Mouse (Mus musculus) embryonic facial prominence, embryonic 11.5 days (tissue): ENCODE measurements at regions not wholly inside any gene's neighbourhood (a gene's known extent, or its start where the extent isn't known, plus 50 kb on each side); places are given as distances from the start of the nearest gene placed in this dataset.
"Not testable (repeated sequence)": the region's sequence is repeated elsewhere in the genome, so short reads cannot be mapped to it uniquely, and the experiment has no call there.

ENCODE experiments used
- ATAC-seq: fragments of 200-750 bp; cut with Nextera tagmentation; replicated peaks from 2 replicates; pipeline ENCODE4 v1.8.0; 2017; ENCODE audit warnings: low read depth; ENCODE audit not compliant: insufficient number of reproducible peaks, low FRiP score, low TSS enrichment
- DNase-seq: peaks from one replicate; pipeline ENCODE4 v3.0.0-alpha.2; 2015; ENCODE audit warnings: low spot score
- H3K27ac ChIP-seq: fragments of 300-500 bp; sonication (generic); replicated peaks from 2 replicates; pipeline ENCODE4 v1.5.1; 2014; ENCODE audit warnings: mild to moderate bottlenecking, low read depth, low read length, control low read depth
- H3K27me3 ChIP-seq: fragments of 300-500 bp; sonication (generic); 2 replicates; pipeline ENCODE4 v1.6.1; 2014; ENCODE audit warnings: mild to moderate bottlenecking, low read length, moderate library complexity, mixed read lengths; ENCODE audit not compliant: control insufficient read depth, insufficient read depth
- H3K36me3 ChIP-seq: fragments of 300-500 bp; sonication (generic); replicated peaks from 2 replicates; pipeline ENCODE4 v1.6.1; 2014; ENCODE audit warnings: low read depth, mild to moderate bottlenecking, low read length, moderate library complexity, mixed read lengths; ENCODE audit not compliant: control insufficient read depth, insufficient read depth
- H3K4me1 ChIP-seq: fragments of 300-500 bp; sonication (generic); 2 replicates; pipeline ENCODE4 v1.6.1; 2014; ENCODE audit warnings: low read length, mixed read lengths; ENCODE audit not compliant: control insufficient read depth, insufficient read depth
- H3K4me2 ChIP-seq: fragments of 300-500 bp; sonication (generic); 2 replicates; pipeline ENCODE4 v1.6.1; 2014; ENCODE audit warnings: low read depth, mild to moderate bottlenecking, control low read depth, low read length, moderate library complexity
- H3K4me3 ChIP-seq: fragments of 300-500 bp; sonication (generic); 2 replicates; pipeline ENCODE4 v1.5.1; 2014; ENCODE audit warnings: low read depth, low read length, control low read depth
- H3K9ac ChIP-seq: fragments of 300-500 bp; sonication (generic); replicated peaks from 2 replicates; pipeline ENCODE4 v1.6.1; 2014; ENCODE audit warnings: mild to moderate bottlenecking, control low read depth, low read length
- H3K9me3 ChIP-seq: fragments of 300-500 bp; sonication (generic); replicated peaks from 2 replicates; pipeline ENCODE4 v1.6.1; 2016; ENCODE audit warnings: mild to moderate bottlenecking, low read length, inconsistent platforms, mixed read lengths; ENCODE audit not compliant: control insufficient read depth
- WGBS: fragments of 180-500 bp; shearing (Covaris S2); extraction: QIAGEN DNeasy Blood & Tissue Kit; methylation state at CpG from one replicate; pipeline ENCODE4 v1.1.7; 2014; 5-methylcytosine and 5-hydroxymethylcytosine counted together

- Histone ChIP-seq H3K4me3 (no peak overlapping the region), H3K27ac (no peak overlapping the region), H3K9ac (no peak overlapping the region), H3K4me1 (no peaks in the 10 kb centered on the region; the same call in 1 of the 2 replicates), H3K4me2 (no peak overlapping the region), H3K27me3 (no peaks in the 10 kb centered on the region), H3K9me3 (no peaks in the 10 kb centered on the region), H3K36me3 (no peaks in the 10 kb centered on the region)
- no peak for ATAC-seq
- WGBS, result 71% methylated on average over 9 of the region's 9 CpGs
- DNase-seq, result no peak
These were observed 120.0 kb upstream of the Sox5 start for GRCm38 (mm10) chr6:144901825-144902224.

- not testable (repeated sequence) for H3K27me3 ChIP-seq, H3K4me2 ChIP-seq, ATAC-seq, DNase-seq, H3K4me1 ChIP-seq, H3K4me3 ChIP-seq, H3K9ac ChIP-seq, H3K36me3 ChIP-seq, H3K9me3 ChIP-seq, H3K27ac ChIP-seq
- 90% methylated on average over 7 of the region's 7 CpGs for WGBS
These were observed 119.1 kb upstream of the Sox5 start for GRCm38 (mm10) chr6:144900858-144901257.

GRCm38 (mm10) chr6:144897526-144897925 lies 115.7 kb upstream of the Sox5 start:
- no peak overlapping the region for H3K27ac ChIP-seq
- no peak overlapping the region for H3K9ac ChIP-seq
- WGBS, result 82% methylated on average over 3 of the region's 3 CpGs

GRCm38 (mm10) chr6:144890914-144891313 lies 109.1 kb upstream of the Sox5 start:
- Histone ChIP-seq H3K9ac (no peak overlapping the region), H3K36me3 (no peaks in the 10 kb centered on the region), H3K9me3 (no peaks in the 10 kb centered on the region), H3K27ac (no peak overlapping the region), H3K27me3 (no peaks in the 10 kb centered on the region), H3K4me3 (no peak overlapping the region), H3K4me1 (no peaks in the 10 kb centered on the region), H3K4me2 (no peak overlapping the region)
- ATAC-seq (no peak), DNase-seq (no peak)
- WGBS, result 47% methylated on average over 2 of the region's 2 CpGs

More at GRCm38 (mm10) chr6:144897526-144897925, 115.7 kb upstream of the Sox5 start:
- Histone ChIP-seq H3K27me3 (no peaks in the 10 kb centered on the region), H3K4me1 (no peaks in the 10 kb centered on the region; the same call in 1 of the 2 replicates), H3K9me3 (no peaks in the 10 kb centered on the region), H3K4me2 (no peak overlapping the region), H3K36me3 (no peaks in the 10 kb centered on the region), H3K4me3 (no peak overlapping the region)
- DNase-seq (no peak), ATAC-seq (no peak)

- H3K9ac ChIP-seq, result no peak overlapping the region
- WGBS, result 57% methylated on average over 8 of the region's 8 CpGs
These were observed 108.4 kb upstream of the Sox5 start for GRCm38 (mm10) chr6:144890166-144890565.

GRCm38 (mm10) chr6:144883117-144883516 lies 101.3 kb upstream of the Sox5 start:
- no peaks in the 10 kb centered on the region for H3K9me3 ChIP-seq
- H3K4me1 ChIP-seq, result no peaks in the 10 kb centered on the region
- H3K9ac ChIP-seq, result no peak overlapping the region
- H3K36me3 ChIP-seq, result no peaks in the 10 kb centered on the region
- H3K4me2 ChIP-seq, result no peak overlapping the region
- no peaks in the 10 kb centered on the region for H3K27me3 ChIP-seq
- 60% methylated on average over 4 of the region's 4 CpGs for WGBS
- DNase-seq, result no peak
- no peak overlapping the region for H3K4me3 ChIP-seq
- no peak overlapping the region for H3K27ac ChIP-seq
- ATAC-seq, result no peak

More at GRCm38 (mm10) chr6:144890166-144890565, 108.4 kb upstream of the Sox5 start:
- no peaks in the 10 kb centered on the region for H3K27me3 ChIP-seq
- DNase-seq (no peak), ATAC-seq (no peak)
- no peak overlapping the region for H3K4me2 ChIP-seq
- no peaks in the 10 kb centered on the region for H3K9me3 ChIP-seq
- H3K27ac ChIP-seq, result no peak overlapping the region
- H3K36me3 ChIP-seq, result no peaks in the 10 kb centered on the region
- no peak overlapping the region for H3K4me3 ChIP-seq
- no peaks in the 10 kb centered on the region for H3K4me1 ChIP-seq

GRCm38 (mm10) chr6:144880098-144880497 lies 98.3 kb upstream of the Sox5 start:
- H3K27me3 ChIP-seq, result no peaks in the 10 kb centered on the region
- no peak overlapping the region for H3K4me2 ChIP-seq
- 61% methylated on average over 10 of the region's 10 CpGs for WGBS
- H3K4me1 ChIP-seq, result no peaks in the 10 kb centered on the region
- ATAC-seq (no peak), DNase-seq (peak; percentile 30)
- H3K9ac ChIP-seq, result no peak overlapping the region
- H3K4me3 ChIP-seq, result no peak overlapping the region
- no peaks in the 10 kb centered on the region for H3K36me3 ChIP-seq
- no peak overlapping the region for H3K27ac ChIP-seq
- H3K9me3 ChIP-seq, result no peaks in the 10 kb centered on the region

GRCm38 (mm10) chr6:144876758-144877157 lies 95.0 kb upstream of the Sox5 start:
- ATAC-seq (no peak), DNase-seq (no peak)
- Histone ChIP-seq H3K27me3 (no peaks in the 10 kb centered on the region), H3K4me2 (no peak overlapping the region), H3K4me1 (no peaks in the 10 kb centered on the region), H3K9me3 (no peaks in the 10 kb centered on the region), H3K36me3 (no peaks in the 10 kb centered on the region), H3K4me3 (no peak overlapping the region), H3K27ac (no peak overlapping the region), H3K9ac (no peak overlapping the region)
- WGBS, result 84% methylated on average over 12 of the region's 12 CpGs
